Mouse (Mus musculus): ENCODE measurements around the gene Cacnb4. TPM values are rescaled to one million over a fixed set of nuclear protein-coding genes. Genes with fewer than 3 reads are reported as not detected.

The Cacnb4 gene
- polyA plus RNA-seq, 1 experiment from 2014 or later = 1.3 TPM

GRCm38 (mm10) chr2:52455606-52456479 lies 220.8 kb downstream of the Cacnb4 start:
- Histone ChIP-seq H3K27me3 (no peaks in the 10 kb centered on the region), H3K4me2 (no peak overlapping the region), H3K9me3 (no peaks in the 10 kb centered on the region), H3K4me3 (no peak overlapping the region), H3K36me3 (no peaks in the 10 kb centered on the region), H3K4me1 (0 out of 2 replicates have a peak, but pooled peaks cover 3% of the 10 kb centered on the region), H3K27ac (no peak overlapping the region), H3K9ac (no peak overlapping the region)
- WGBS = 52% methylated on average over 7 of the region's 7 CpGs
- ATAC-seq (ENCODE audit: insufficient number of reproducible peaks, insufficient read depth, low FRiP score, low TSS enrichment, low read depth) = 0 out of 2 replicates have a peak, but pooled peaks have one; percentile 20

- no peak for ATAC-seq (ENCODE audit: insufficient number of reproducible peaks, insufficient read depth, low FRiP score, low TSS enrichment, low read depth)
- Histone ChIP-seq H3K36me3 (no peaks in the 10 kb centered on the region), H3K4me3 (no peak overlapping the region), H3K4me2 (no peak overlapping the region), H3K27me3 (no peaks in the 10 kb centered on the region), H3K9ac (no peak overlapping the region), H3K27ac (no peak overlapping the region), H3K4me1 (no peaks in the 10 kb centered on the region), H3K9me3 (no peaks in the 10 kb centered on the region)
- 85% methylated on average over 8 of the region's 8 CpGs for WGBS
These were observed 226.8 kb downstream of the Cacnb4 start for GRCm38 (mm10) chr2:52449818-52450217.

- Histone ChIP-seq H3K36me3 (no peaks in the 10 kb centered on the region), H3K27me3 (no peaks in the 10 kb centered on the region)
- 68% methylated on average over 1 of the region's 1 CpGs for WGBS
These were observed 227.7 kb downstream of the Cacnb4 start for GRCm38 (mm10) chr2:52448916-52449315.

GRCm38 (mm10) chr2:52446648-52447047 lies 230.0 kb downstream of the Cacnb4 start:
- Histone ChIP-seq H3K27me3 (no peaks in the 10 kb centered on the region), H3K36me3 (no peaks in the 10 kb centered on the region), H3K27ac (no peak overlapping the region), H3K4me1 (peaks cover 6% of the 10 kb centered on the region; the same call in 1 of the 2 replicates), H3K9ac (no peak overlapping the region), H3K4me2 (no peak overlapping the region), H3K9me3 (no peaks in the 10 kb centered on the region), H3K4me3 (no peak overlapping the region)
- ATAC-seq (ENCODE audit: insufficient number of reproducible peaks, insufficient read depth, low FRiP score, low TSS enrichment, low read depth) = no peak
- 76% methylated on average over 5 of the region's 5 CpGs for WGBS

More at GRCm38 (mm10) chr2:52448916-52449315, 227.7 kb downstream of the Cacnb4 start:
- Histone ChIP-seq H3K9me3 (no peaks in the 10 kb centered on the region), H3K9ac (no peak overlapping the region), H3K4me2 (no peak overlapping the region), H3K4me3 (no peak overlapping the region), H3K27ac (no peak overlapping the region), H3K4me1 (no peaks in the 10 kb centered on the region)
- no peak for ATAC-seq (ENCODE audit: insufficient number of reproducible peaks, insufficient read depth, low FRiP score, low TSS enrichment, low read depth)

GRCm38 (mm10) chr2:52442125-52442524 lies 234.5 kb downstream of the Cacnb4 start:
- H3K36me3 ChIP-seq = no peaks in the 10 kb centered on the region
- no peak overlapping the region for H3K4me3 ChIP-seq
- WGBS = 30% methylated on average over 5 of the region's 5 CpGs
- no peaks in the 10 kb centered on the region for H3K9me3 ChIP-seq
- peaks cover 7% of the 10 kb centered on the region; the same call in 1 of the 2 replicates for H3K4me1 ChIP-seq
- no peak overlapping the region for H3K9ac ChIP-seq
- no peaks in the 10 kb centered on the region for H3K27me3 ChIP-seq
- H3K4me2 ChIP-seq = no peak overlapping the region
- no peak; the same call in 1 of the 2 replicates for ATAC-seq (ENCODE audit: insufficient number of reproducible peaks, insufficient read depth, low FRiP score, low TSS enrichment, low read depth)
- H3K27ac ChIP-seq = peak overlapping the region; percentile 41

GRCm38 (mm10) chr2:52440420-52441015 lies 236.1 kb downstream of the Cacnb4 start:
- no peak for ATAC-seq (ENCODE audit: insufficient number of reproducible peaks, insufficient read depth, low FRiP score, low TSS enrichment, low read depth)
- H3K27me3 ChIP-seq = no peaks in the 10 kb centered on the region
- peaks cover 10% of the 10 kb centered on the region; the same call in 1 of the 2 replicates for H3K4me1 ChIP-seq
- H3K27ac ChIP-seq = no peak overlapping the region
- H3K36me3 ChIP-seq = no peaks in the 10 kb centered on the region
- no peak overlapping the region for H3K4me3 ChIP-seq
- 79% methylated on average over 4 of the region's 4 CpGs for WGBS
- no peak overlapping the region for H3K4me2 ChIP-seq
- H3K9me3 ChIP-seq = no peaks in the 10 kb centered on the region
- H3K9ac ChIP-seq = no peak overlapping the region

- Histone ChIP-seq H3K9ac (no peak overlapping the region), H3K4me3 (no peak overlapping the region), H3K9me3 (no peaks in the 10 kb centered on the region), H3K4me1 (peaks cover 14% of the 10 kb centered on the region; the same call in 1 of the 2 replicates), H3K27ac (no peak overlapping the region), H3K27me3 (no peaks in the 10 kb centered on the region), H3K36me3 (no peaks in the 10 kb centered on the region), H3K4me2 (no peak overlapping the region)
- WGBS = 75% methylated on average over 4 of the region's 4 CpGs
- ATAC-seq (ENCODE audit: insufficient number of reproducible peaks, insufficient read depth, low FRiP score, low TSS enrichment, low read depth) = no peak
These were observed 238.2 kb downstream of the Cacnb4 start for GRCm38 (mm10) chr2:52438437-52438836.

GRCm38 (mm10) chr2:52438013-52438412 lies 238.6 kb downstream of the Cacnb4 start:
- Histone ChIP-seq H3K9ac (no peak overlapping the region), H3K9me3 (no peaks in the 10 kb centered on the region), H3K4me3 (no peak overlapping the region), H3K27me3 (no peaks in the 10 kb centered on the region), H3K4me2 (no peak overlapping the region), H3K36me3 (no peaks in the 10 kb centered on the region), H3K27ac (no peak overlapping the region), H3K4me1 (peaks cover 16% of the 10 kb centered on the region; the same call in 1 of the 2 replicates)
- 64% methylated on average over 6 of the region's 6 CpGs for WGBS
- ATAC-seq (ENCODE audit: insufficient number of reproducible peaks, insufficient read depth, low FRiP score, low TSS enrichment, low read depth) = no peak

- Histone ChIP-seq H3K4me2 (no peak overlapping the region), H3K27ac (no peak overlapping the region), H3K9ac (no peak overlapping the region), H3K4me1 (0 out of 2 replicates have a peak, but pooled peaks cover 9% of the 10 kb centered on the region), H3K27me3 (no peaks in the 10 kb centered on the region), H3K4me3 (no peak overlapping the region), H3K36me3 (no peaks in the 10 kb centered on the region), H3K9me3 (no peaks in the 10 kb centered on the region)
- ATAC-seq (ENCODE audit: insufficient number of reproducible peaks, insufficient read depth, low FRiP score, low TSS enrichment, low read depth) = no peak
- 62% methylated on average over 14 of the region's 14 CpGs for WGBS
These were observed 240.6 kb downstream of the Cacnb4 start for GRCm38 (mm10) chr2:52435919-52436632.

GRCm38 (mm10) chr2:52433365-52433764 lies 243.3 kb downstream of the Cacnb4 start:
- Histone ChIP-seq H3K9me3 (no peaks in the 10 kb centered on the region), H3K36me3 (no peaks in the 10 kb centered on the region), H3K4me2 (no peak overlapping the region), H3K4me1 (0 out of 2 replicates have a peak, but pooled peaks cover 9% of the 10 kb centered on the region), H3K4me3 (no peak overlapping the region), H3K27ac (no peak overlapping the region), H3K27me3 (no peaks in the 10 kb centered on the region), H3K9ac (no peak overlapping the region)
- no peak; the same call in 1 of the 2 replicates for ATAC-seq (ENCODE audit: insufficient number of reproducible peaks, insufficient read depth, low FRiP score, low TSS enrichment, low read depth)
- WGBS = 24% methylated on average over 7 of the region's 7 CpGs

- no peak for ATAC-seq (ENCODE audit: insufficient number of reproducible peaks, insufficient read depth, low FRiP score, low TSS enrichment, low read depth)
- H3K4me1 ChIP-seq = peaks cover 25% of the 10 kb centered on the region
- no peak overlapping the region for H3K4me3 ChIP-seq
- H3K9me3 ChIP-seq = no peaks in the 10 kb centered on the region
- H3K4me2 ChIP-seq = no peak overlapping the region
- no peaks in the 10 kb centered on the region for H3K27me3 ChIP-seq
- H3K36me3 ChIP-seq = no peaks in the 10 kb centered on the region
- no peak overlapping the region for H3K9ac ChIP-seq
- 66% methylated on average over 3 of the region's 3 CpGs for WGBS
- H3K27ac ChIP-seq = no peak overlapping the region
These were observed 249.2 kb downstream of the Cacnb4 start for GRCm38 (mm10) chr2:52427383-52427782.
